Mouse (Mus musculus) embryo, embryonic 11 days (tissue): ENCODE measurements around the gene Mon2.

ENCODE experiments used
- DNase-seq: peaks from one replicate; pipeline ENCODE4 v3.0.0-alpha.2; 2015

Mon2 gene

DNA sequence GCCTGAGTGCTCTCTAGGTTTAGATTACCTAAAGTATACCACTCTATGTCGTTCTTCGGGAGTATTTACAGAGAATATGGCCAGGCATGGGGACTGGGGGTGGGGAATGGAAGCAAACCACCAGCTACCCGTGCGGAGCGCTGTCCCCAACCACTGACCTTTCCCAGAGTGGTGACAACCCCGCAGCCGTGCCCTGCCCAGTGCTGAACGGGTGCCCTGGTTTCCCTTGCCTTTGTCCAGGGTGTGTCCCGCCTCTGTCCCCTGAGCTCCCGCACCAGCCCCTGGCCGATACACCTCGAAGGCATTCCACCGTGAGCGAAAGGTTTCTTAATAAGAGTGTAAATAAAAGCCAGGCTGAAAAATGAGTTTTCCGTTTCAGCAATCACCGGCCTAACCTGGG lies 115.6 kb downstream of the Mon2 start:
- DNase-seq, result no peak

- no peak for DNase-seq
Measured at GRCm38 (mm10) chr10:122960216-122960615, 116.1 kb downstream of the Mon2 start.

DNA sequence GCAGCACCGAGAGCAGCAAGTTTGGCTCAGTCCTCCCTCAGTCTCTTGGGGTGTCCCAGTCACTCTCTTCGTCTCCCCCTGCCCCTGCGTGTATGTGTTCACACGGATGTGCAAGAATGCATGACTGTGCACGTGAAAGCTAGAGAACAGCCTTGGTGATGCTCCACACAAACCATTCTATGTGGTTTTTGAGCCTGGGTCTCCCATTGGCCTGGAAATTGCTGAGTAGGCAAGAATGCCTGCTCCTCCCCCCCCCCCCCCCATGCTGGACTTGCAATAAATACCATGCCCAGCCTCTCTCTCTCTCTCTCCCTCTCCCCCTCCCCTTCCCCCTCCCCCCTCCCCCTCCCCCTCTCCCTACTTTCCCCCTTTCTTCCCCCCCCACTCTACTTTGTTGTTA lies 117.6 kb downstream of the Mon2 start:
- DNase-seq, result no peak

- DNase-seq, result no peak
Measured at GRCm38 (mm10) chr10:122957918-122958317, 118.4 kb downstream of the Mon2 start.

DNA sequence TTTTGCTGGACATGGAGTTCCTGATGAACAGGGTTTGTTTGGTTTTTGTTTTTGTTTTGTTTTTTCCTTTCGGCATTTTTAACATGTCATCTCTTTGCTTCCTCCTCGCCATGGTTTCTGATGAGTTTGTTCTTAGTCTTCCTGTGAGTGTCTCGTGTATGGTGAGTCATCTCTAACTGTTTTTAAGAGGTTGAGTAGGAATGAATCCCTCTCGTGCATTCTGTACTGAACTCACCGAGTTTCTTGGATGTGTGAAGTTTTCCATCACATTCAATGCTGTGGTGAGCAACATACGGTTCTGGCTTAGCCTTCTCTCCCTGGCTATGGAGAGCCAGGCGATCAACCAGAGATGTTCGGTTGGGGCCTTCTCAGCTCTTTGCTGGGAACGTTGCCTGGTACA lies 122.7 kb downstream of the Mon2 start:
- no peak for DNase-seq

GRCm38 (mm10) chr10:122950966-122951365 lies 125.3 kb downstream of the Mon2 start:
- DNase-seq, result no peak

GRCm38 (mm10) chr10:122944888-122945287 lies 131.4 kb downstream of the Mon2 start:
- DNase-seq, result no peak

GRCm38 (mm10) chr10:122943824-122944223 lies 132.5 kb downstream of the Mon2 start:
- DNase-seq, result peak; percentile 45

- no peak for DNase-seq
Measured at GRCm38 (mm10) chr10:122942771-122943170, 133.5 kb downstream of the Mon2 start.
